Mouse (Mus musculus) CD4-positive, CD25-positive, alpha-beta regulatory T cell, adult 4 months (primary cell): ENCODE data around the gene Pld5. TPM values are rescaled to one million over a fixed set of nuclear protein-coding genes. Genes with fewer than 3 reads are reported as not detected.

Experiments used
- ATAC-seq: one replicate; pipeline ENCODE4 v1.8.0; 2017
- polyA plus RNA-seq, 2 experiments: library from polyadenylated mRNA; unstranded; fragments of 100-300 nt; shearing (Covaris generic); gene quantifications; one replicate each; pipeline ENCODE4 v1.2.1; 2017

Pld5 gene
- polyA plus RNA-seq, result not detected

DNA sequence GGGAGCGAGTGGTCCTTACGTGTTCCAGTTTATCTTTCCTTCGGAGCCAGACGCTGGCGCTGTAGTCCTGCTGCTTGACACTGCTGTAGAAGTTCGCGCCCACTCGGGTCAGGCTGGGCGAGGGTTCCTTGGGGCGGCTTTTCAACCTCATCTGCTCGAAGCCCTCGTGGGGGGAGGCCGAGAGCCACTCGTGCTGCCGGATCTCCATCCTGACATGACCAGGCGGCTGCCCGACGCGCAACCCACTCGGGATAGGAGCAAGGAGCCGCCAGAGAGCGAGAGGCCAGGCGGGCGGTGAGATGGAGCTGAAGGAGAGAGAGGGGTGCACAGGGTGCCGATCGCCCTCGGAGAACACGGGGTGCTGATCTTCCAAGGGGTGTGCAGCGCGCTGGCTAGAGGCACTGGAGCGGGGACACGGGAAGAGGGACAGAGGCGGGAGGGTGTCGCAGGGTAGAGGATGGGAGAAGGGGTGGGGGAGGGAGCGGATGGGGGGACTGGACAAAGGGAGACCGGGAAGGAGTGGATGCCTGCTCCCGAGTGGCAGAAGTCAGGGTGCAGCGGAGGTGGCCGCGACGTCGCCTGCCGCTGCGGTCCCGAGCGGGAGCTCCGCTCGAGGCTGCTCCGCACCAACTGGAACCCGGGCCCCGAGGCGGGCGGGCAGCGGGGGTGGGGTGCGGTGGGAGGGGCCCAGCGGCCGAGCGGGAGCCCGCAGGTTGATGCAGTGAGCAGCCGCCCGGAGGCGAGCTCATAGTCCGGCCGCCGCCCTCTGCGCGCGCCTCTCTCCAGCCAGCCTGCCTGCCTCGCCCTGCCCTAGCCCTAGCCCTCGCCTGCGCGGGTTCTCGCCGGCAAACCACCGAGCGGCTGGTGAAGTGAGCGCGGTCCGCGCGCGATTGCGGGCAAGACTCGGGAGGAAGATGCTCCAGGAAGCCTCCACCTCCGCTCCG is at the start of gene Pld5:
TSS of gene Pld5 (minus strand) at position 646 of the 944 bp plus-strand sequence.
- ATAC-seq, result no peak

DNA sequence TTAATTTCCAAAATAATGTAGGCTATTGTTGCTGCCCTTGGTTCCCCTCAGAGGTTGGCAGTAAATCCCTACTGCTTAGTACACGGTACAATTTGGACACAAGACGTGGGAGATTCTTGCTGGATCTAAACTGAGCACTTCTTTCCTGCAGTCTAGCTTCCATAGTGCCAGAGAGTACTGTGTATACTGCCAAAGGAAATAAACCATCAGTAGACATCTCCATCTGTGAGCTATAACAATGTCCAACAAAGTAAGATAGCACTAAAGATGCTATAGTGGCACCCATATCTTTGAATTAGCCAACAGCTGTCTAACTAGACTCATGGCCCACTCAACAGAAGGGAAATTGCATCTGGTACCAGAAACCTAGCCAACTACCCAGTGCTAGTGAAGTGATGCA is 40.0 kb upstream of the Pld5 start:
- ATAC-seq, result no peak

DNA sequence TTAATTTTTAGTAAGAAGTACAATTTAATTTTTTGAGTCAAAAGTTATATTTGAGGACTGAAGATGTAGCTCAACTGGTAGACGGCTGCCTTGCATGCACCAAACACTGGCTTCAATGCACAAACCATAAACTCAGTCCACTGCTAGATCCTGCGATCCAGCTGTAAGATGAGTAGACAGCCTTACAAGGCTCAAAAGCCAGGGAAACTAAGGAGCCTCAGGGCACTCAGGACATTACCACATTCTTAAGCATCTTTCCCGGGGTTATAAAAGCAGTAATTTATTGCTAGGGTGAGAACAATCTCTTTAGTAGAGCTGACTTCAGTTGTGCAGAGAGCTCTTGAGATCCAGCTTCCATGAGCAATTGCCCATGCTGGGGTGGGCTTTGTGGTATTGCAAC is 35.1 kb upstream of the Pld5 start:
- ATAC-seq, result no peak

DNA sequence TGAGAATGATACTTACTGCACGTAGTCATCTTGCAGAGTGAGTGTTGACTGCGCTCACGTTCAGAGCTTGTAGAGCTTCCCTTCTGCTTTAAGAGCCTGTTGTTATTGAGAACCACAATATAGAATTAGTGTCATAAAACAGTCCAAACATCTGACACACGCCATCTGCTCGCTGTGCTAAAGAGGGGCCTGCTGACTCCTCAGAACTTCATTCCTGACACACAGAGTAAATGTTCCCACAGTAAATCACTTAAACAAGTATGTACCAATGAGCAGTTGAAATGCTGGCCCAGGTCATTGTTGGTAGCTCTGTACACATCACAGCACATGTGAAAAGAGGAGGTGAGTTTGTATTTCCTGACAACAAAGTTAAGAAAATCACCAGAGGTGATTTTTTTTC is 14.3 kb upstream of the Pld5 start:
- ATAC-seq, result no peak

DNA sequence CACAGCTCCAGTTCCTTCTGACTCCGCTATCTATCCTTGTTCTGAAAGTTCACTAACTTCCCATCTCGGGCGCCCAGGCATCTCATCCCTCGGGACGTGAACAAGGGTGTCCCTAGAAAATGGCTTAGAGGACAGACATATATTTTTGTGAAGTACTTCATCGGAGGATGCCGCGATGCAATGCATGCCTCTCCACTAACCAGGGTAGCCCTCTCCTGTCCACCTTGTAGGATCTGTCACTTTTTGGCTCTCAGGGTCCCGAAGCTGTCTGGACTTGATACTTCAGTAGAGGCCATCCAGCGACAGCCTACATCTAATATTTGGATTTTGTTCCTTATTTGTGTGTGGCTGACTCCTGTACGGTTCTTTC is 484 bp upstream of the Pld5 start:
- no peak for ATAC-seq

DNA sequence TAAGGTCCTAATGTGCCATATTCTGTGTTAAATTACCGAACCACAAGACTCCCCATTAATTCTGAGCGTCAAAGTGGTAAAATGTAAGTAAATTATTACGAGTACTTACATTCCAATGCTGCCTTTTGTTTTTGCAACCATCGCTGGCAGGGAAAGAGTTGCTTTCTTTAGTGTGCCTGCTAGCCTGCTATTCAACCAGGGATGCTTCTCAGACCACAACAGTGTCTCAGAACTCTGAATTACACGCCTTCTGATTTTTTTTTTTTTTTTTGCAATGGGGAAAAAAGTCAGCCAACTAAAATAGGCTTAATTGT is 26.4 kb downstream of the Pld5 start:
- no peak for ATAC-seq

DNA sequence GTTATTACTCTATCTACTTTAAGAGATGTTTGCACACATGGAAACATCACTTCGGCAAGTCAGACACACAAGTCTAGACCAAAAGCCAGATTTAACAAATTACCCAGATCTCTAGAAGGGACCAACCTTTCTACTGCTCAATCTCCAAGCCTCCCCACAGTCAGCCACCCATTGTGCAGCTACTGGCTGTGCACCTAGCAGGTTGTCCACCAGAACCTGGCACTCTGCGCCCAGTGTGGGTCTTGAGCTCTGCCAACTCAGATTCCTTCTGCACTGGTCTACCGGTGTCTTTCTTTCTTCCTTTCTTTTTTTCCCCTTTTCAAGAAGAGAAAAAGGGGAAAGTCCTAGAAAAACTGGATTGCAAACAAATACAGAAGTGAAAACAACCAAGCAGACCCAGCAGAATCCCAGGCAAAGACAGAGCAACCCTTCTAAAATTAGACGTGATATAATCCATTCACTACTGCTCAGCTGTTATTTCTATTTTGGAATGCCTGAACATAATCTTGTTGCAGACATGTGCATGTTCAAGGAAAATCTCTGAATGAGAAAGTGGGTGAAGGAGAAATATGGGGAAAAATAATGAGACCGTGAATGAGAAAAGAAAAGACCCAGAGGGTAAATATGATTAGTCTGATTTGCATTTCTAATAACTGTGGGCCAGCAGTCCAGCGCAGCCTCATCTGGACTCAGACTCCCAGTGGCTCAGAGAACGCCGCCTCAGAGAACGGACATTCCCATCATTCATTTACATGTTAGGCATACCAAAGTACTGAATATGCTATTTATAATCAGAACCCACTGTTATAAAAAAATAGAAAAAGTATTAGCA is 27.0 kb downstream of the Pld5 start:
- ATAC-seq, result no peak

DNA sequence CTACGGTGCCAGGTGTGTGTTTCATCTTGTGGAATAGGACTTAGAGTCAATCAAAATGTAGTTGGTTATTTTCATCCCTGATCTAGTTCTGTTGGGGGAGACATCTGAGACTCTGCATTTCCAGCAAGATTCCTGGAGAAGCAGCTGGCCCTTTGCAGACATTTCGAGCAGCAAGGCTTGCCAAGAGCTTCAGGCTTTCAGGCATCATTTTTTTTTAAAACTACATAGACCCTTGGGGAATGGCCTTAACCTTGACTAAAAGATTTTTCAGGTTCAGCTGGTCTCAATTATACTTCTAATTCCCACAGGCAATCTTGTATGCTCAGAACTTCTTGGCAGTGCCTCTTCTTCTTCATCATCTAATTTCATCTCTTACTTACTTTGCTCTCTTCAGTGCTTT is 35.9 kb downstream of the Pld5 start:
- no peak for ATAC-seq

DNA sequence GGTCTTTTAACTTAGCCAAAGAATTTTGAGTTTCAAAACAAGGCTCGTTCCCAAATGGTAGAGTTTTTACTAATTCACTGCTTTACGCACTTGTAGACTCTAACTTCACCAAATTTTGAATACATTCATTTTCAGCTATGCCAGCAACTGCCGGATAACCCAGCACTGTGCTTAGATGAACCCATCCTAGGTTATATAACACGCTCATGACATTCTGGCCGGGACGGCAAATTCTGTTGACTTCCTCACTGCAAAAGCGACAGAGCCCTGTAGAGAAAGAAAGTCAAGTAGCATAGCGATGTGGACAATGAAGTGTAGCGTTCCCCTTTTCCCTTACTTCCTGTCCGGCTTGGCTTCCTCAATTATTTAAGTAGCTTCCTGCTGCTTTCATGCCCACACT is 51.3 kb downstream of the Pld5 start:
- ATAC-seq, result no peak

DNA sequence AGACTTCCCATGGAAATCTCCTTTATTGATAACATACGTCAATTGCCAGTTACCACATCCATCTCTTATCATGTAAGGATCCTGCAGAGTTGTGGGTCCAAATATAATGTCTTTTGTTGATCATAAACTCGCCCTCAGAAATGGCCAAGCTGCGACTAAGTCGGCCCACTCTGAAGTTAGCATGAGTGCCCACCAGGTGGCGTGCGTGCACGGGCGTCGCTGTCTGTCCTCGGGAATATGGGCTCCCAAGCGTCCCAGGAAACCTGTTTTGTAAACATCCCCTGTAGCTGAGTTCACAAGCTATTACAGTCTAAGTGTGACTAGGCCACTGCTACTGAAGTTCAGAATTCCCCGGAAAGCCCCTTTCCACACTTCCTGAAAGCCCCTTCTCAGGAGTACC is 51.9 kb downstream of the Pld5 start:
- ATAC-seq, result no peak

DNA sequence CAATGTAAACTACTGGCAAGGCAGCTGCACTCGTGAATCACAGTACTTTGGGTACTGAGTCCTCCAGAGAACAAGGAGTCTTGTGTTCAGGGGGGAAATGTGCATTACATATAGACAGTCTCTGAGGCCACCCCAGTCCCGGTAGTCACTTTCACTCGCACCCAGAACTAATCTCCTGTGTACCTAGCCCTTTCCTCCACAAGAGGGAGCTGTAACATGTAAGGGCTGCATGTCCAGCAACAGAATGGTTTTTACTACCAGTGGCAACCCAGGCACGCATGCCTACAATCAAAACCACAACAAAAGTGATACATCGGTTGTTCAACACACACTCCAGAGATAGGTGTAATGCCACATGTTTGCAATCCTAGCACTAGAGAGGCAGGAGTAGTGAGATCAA is 56.9 kb downstream of the Pld5 start:
- ATAC-seq, result no peak

DNA sequence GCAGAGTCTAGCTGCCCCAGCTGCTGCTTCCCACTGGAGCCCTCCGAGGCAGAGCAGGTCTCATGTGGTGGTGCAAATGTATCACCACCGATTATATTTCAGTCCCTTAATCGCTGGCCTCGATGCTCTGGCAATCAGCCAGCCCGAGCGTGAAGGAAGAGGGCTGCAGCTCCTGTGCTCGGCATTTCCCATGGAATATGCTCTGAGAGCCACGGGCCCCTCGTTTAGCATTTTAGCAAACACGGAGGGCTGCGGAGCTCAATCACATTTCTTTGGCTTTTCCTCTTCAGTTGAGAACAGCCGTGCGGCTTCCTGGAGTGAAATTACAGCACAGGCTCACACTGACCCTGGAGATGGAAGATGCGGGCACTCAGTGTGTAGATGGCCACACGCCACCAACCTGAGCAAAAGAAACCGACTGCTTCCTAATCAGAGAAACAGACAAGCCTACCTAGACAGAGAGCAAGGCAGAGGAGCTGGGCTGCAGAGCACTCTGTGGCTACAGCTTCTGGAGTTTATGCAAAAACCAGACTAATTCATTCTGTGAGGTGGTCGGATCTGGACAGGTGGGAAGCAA is 61.4 kb downstream of the Pld5 start:
- ATAC-seq, result no peak

DNA sequence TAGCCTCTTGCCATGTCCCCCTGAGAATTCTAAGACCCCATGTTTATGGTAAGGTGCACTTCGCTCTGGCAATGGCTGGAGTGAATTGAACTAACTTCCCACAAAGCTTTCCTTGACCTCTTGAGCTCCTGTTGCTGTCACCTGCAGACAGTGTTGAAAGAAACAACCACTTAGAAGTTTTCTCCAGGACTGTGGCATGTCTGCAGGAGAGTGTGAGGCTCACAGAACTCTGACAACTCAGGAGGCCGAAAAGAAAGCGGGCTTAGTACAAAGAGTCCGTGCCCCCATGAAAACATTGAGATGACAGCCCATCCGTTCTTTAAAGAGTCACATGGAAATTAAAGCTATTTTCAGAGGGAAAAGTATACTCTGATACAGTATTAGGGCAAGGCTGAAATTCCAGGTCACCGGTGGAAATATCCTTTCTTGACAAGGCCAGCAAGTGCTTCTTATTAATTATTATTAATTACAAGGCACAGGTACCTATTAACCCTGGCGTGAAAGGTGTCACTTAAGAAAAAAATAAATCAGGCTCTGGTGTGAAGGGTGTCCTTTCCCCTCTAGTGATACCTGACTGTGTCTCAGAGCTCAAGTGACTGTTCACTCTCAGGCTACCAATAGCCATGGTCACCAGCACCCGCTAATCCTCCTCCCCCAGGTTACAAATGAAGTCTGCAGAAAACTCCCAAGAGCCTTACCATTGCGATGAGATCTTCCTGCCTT is 62.0 kb downstream of the Pld5 start:
- ATAC-seq, result no peak

DNA sequence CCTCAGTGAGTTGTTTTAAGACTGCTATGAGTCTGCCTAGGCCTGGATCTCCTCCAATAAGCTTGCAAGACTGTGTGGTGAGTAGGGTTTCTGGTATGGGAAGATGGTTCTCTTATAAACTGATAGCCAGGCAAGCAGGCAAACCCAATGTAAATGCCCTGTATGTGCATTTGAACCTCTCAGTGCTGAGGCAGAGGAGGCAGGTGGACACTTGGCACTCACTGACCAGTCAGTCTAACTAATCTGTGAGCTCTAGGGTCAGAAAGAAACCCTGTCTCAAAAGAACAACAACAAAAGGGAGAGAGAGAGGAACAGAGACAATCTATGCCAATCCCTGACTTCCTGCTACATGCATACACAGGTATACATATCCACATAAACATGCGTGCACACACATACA is 64.3 kb downstream of the Pld5 start:
- ATAC-seq, result no peak

DNA sequence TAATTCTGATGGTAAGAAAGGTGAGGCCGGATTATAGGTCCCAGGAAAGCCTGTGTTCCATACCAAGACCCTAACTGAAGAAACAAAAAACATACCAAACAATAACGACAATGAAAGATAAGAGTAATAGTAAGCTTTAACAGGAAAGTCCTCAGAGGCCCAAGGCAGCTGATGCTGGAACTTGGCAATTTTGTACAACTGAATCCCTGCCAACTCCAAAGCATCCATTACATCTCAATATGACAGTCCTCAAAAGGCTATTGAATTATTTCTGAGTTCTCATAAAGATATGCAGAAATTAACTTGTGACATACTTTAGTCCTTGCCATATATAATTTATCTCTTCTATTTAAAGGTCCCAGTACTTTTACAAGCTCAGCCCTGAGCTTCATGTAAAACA is 67.1 kb downstream of the Pld5 start:
- no peak for ATAC-seq

DNA sequence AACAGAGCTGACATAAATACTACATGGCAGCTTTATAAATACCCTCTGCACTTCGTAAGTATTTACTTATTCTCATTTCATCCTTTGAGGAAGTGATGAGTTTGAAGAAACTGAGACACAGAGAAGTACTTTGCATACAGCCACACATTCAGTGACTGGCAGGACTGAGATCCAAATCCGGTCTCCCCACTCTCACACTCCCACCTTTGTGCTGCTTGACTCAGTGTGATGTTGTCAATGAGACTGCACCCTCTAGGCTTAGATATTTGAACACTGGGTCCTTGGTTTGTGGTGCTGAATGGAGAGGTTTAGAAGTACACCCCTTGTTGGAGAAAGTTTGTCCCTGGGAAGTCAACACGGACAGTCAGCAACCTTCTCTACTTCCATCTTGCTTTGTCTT is 72.8 kb downstream of the Pld5 start:
- ATAC-seq, result no peak

DNA sequence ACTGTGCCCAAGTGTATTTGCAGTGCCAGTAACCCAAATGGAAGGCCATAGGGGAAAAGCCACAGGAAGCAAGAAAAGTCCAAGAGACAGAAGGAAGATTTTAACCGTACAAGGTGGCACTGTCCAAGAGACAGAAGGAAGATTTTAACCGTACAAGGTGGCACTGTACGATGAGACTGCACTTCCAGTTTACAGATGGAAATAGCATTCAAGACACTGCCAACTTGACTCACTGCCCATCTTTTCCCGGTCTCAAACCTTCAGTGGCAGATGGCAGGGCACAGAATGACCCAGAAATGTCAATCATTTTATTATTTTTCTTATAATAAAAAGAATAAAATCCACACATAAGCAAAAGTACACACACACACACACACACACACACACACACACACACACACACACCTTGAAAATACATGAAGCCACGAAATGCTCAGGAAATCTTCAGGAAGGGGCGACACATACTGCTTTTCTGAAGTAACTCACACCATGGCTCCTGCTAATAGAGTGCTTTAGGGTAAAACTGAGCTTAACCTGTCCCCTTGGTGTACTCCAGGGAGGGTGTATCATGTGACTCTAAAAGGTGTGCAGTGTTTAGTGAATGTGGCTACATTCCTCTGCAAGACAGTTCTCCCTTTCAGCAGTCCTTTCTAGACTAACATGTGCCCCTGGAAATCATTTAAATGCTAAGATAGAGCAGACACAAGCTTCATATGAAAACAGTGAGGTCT is 77.9 kb downstream of the Pld5 start:
- no peak for ATAC-seq

DNA sequence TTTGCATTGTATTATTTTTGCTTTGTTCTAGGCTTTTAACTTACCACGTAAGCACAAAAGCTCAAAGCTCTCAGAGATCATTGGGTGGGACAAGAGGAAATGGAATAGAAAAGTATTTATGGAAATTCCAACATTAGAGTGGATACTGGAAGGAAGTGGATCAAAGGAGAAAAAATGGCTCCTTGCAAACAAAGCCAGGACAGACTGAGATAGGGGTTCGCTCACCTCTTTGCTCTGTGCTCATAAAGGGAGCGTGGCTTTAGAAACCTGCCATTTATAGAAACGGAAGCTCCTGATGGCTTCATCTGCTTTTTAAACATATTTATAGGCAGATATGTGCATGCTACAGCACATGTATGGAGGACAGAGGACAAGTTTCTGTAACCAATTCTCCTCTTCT is 78.8 kb downstream of the Pld5 start:
- ATAC-seq, result no peak

DNA sequence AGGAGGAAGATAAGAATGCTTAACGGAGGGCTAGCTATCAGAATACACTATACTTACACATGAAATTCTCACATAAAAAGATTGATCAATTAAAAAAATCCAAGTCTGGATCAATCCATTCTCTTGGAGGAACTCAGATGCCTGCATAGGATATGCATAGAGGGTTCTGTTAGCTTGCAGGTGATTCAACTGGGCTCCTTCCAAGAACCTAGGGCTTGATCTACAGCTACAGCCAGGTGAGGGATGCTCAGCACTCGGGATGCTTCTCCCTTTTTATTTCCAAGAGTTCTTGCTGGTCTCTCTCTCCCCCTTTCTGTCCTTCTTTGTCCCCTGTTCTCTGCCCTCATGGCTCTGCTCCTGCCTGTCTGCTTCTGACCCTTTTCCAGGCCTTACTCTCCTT is 80.4 kb downstream of the Pld5 start:
- no peak for ATAC-seq

DNA sequence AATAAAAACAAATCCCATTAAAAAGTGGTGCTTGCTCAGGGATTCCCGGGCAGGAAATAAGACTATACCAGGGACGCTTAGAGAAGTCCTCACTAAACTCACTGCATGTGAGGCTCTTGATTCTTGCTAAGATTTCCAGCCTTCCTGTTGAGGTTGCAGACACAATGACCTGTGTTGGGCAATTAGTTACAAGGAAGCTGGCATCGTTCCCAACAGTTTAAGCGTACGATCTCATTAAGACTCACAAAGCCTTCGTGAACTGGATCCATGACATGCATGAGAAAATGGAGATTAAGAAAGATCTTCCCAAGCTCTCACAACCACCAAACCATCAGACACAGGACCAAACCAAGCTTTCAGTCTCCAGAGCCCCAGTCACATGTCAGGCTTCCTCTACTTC is 91.1 kb downstream of the Pld5 start:
- ATAC-seq, result no peak

DNA sequence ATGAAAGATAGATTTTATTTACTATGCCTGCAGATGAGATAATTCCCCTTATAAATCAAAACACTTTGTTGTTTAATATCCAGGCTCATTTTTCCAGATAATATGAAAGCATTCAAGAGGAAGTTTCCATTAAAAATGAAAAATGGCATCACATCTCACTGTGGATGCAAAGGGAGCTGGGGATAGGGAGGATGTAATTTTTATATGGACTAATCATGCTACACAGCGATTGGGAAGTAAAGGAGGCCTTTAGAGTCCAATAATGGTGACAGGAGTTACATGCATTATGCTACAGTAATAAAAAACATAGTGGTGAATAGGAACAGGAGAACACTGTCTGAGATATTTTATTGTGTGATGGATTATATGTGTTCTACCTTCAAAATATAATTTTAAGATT is 100.1 kb downstream of the Pld5 start:
- no peak for ATAC-seq

DNA sequence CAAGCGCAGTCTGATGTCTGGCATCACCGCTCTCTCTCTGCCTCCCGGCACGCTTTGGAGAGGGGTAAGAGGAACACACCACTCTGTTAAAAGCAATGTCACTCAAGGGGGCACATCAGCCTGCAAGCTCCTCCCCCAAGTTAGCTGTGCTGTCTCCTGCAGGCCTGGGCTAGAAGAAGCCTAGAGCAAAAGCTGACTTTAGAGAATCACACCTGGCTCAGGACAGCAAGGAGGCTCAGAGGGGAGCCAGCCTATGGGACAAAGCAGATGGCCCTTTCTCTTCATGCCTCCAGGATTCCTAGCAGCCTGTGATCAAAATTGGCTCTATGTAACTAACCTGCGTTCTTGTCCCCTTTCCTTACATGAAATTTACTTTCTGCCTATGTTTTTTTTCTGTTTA is 107.3 kb downstream of the Pld5 start:
- no peak for ATAC-seq
